Mouse (Mus musculus): ENCODE results near the gene Mrtfb. TPM values are rescaled to one million over a fixed set of nuclear protein-coding genes. Genes with fewer than 3 reads are reported as not detected.

The Mrtfb gene
- polyA plus RNA-seq, 2 experiments: 1.1 to 3.3 TPM

DNA sequence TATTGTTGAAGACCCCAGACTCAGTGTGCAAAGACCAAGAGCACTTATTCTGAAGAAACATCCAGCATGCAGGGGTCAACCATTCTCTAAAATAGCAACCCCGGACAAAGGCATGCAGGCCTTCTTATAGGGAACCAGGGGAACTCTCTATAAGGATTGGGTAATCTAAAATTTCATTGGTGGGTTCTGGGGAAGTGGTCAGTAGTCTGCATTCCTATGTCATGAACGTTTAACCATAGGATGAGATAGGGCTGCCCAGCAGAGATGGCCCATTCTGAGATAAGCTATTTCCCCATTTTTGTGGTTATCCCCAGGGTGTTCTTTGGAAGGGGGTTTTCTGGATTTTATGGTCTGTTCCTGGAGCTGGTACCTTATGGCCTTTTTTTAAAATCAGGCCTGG lies 163.5 kb downstream of the Mrtfb start:
- Histone ChIP-seq H3K27ac (no peak overlapping the region), H3K4me3 (ENCODE audit: insufficient read depth in 1 of 2, low read depth in 2 of 2, low read length in 2 of 2) (no peak overlapping the region), H3K4me2 (ENCODE audit: low read depth) (no peak overlapping the region), H3K4me1 (replicated peaks; ENCODE audit: control insufficient read depth in 2 of 2, insufficient read depth in 2 of 2, low read length in 1 of 2) (peaks cover 0 to 13% of the 10 kb centered on the region in 2 experiments; a peak in 1 of 4 replicates), H3K36me3 (replicated peaks; ENCODE audit: control insufficient read depth, insufficient read depth, low read depth) (no peaks in the 10 kb centered on the region), H3K9me3 (ENCODE audit: control insufficient read depth, low read length) (no peaks in the 10 kb centered on the region), H3K27me3 (ENCODE audit: control insufficient read depth, insufficient read depth, low read length) (no peaks in the 10 kb centered on the region), H3K9ac (replicated peaks) (no peak overlapping the region)
- WGBS (ENCODE audit: insufficient replicate concordance): 4% methylated on average over 2 of the region's 2 CpGs
- ATAC-seq (ENCODE audit: insufficient read depth) (no peak), DNase-seq (ENCODE audit: low read depth in 3 of 3, low spot score in 3 of 3) (no peak)
- TF ChIP-seq CTCF (IDR thresholded peaks at IDR 0.05; ENCODE audit: low read depth) (no peak), EP300 (IDR thresholded peaks at IDR 0.05; ENCODE audit: low read depth) (no peak)

DNA sequence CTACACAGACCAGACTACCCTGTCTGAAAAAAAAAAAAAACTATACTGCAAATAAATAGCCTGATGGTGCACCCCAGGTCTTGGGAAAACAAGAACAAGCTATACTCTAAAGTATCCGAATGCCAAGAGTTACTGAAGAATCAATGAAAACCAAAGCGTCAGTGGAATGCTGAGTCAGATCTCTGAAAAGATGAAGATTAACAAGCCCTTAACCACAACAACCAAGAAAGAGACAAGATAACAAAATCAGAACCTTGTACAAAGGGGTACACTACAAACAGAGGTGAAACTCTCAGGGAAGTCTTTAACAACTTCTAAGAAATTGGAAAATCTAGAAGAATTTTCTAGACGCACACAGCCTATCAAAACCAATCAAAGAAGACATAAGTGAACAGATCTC lies 166.2 kb downstream of the Mrtfb start:
- TF ChIP-seq EP300 (IDR thresholded peaks at IDR 0.05; ENCODE audit: low read depth) (no peak), CTCF (IDR thresholded peaks at IDR 0.05; ENCODE audit: low read depth) (no peak)
- H3K4me3 ChIP-seq (ENCODE audit: insufficient read depth in 1 of 2, low read depth in 2 of 2, low read length in 2 of 2): no peak overlapping the region
- H3K27ac ChIP-seq: no peak overlapping the region
- H3K36me3 ChIP-seq (replicated peaks; ENCODE audit: control insufficient read depth, insufficient read depth, low read depth): no peaks in the 10 kb centered on the region
- DNase-seq (ENCODE audit: low read depth in 3 of 3, low spot score in 3 of 3) (no peak), ATAC-seq (ENCODE audit: insufficient read depth) (no peak)
- no peak overlapping the region for H3K9ac ChIP-seq (replicated peaks)
- H3K4me1 ChIP-seq (replicated peaks; ENCODE audit: control insufficient read depth in 2 of 2, insufficient read depth in 2 of 2, low read length in 1 of 2): peaks cover 0 to 11% of the 10 kb centered on the region in 2 experiments; a peak in 1 of 4 replicates
- WGBS (ENCODE audit: insufficient replicate concordance): 33% methylated on average over 3 of the region's 3 CpGs
- H3K9me3 ChIP-seq (ENCODE audit: control insufficient read depth, low read length): no peaks in the 10 kb centered on the region
- H3K27me3 ChIP-seq (ENCODE audit: control insufficient read depth, insufficient read depth, low read length): no peaks in the 10 kb centered on the region
- H3K4me2 ChIP-seq (ENCODE audit: low read depth): no peak overlapping the region

- Histone ChIP-seq H3K9me3 (ENCODE audit: control insufficient read depth, low read length) (no peaks in the 10 kb centered on the region), H3K4me3 (ENCODE audit: insufficient read depth in 1 of 2, low read depth in 2 of 2, low read length in 2 of 2) (no peak overlapping the region), H3K36me3 (replicated peaks; ENCODE audit: control insufficient read depth, insufficient read depth, low read depth) (no peaks in the 10 kb centered on the region), H3K9ac (replicated peaks) (no peak overlapping the region), H3K27ac (no peak overlapping the region), H3K4me2 (ENCODE audit: low read depth) (no peak overlapping the region), H3K27me3 (ENCODE audit: control insufficient read depth, insufficient read depth, low read length) (no peaks in the 10 kb centered on the region), H3K4me1 (replicated peaks; ENCODE audit: control insufficient read depth in 2 of 2, insufficient read depth in 2 of 2, low read length in 1 of 2) (peaks cover 0 to 8% of the 10 kb centered on the region in 2 experiments; a peak in 1 of 4 replicates)
- ATAC-seq (ENCODE audit: insufficient read depth): no peak
- DNase-seq (ENCODE audit: low read depth in 3 of 3, low spot score in 3 of 3): no peak
- WGBS (ENCODE audit: insufficient replicate concordance): 23% methylated on average over 8 of the region's 8 CpGs
- TF ChIP-seq EP300 (IDR thresholded peaks at IDR 0.05; ENCODE audit: low read depth): no peak
- TF ChIP-seq CTCF (IDR thresholded peaks at IDR 0.05; ENCODE audit: low read depth): no peak
Observed at GRCm38 (mm10) chr16:13423587-13424355, 167.5 kb downstream of the Mrtfb start.

DNA sequence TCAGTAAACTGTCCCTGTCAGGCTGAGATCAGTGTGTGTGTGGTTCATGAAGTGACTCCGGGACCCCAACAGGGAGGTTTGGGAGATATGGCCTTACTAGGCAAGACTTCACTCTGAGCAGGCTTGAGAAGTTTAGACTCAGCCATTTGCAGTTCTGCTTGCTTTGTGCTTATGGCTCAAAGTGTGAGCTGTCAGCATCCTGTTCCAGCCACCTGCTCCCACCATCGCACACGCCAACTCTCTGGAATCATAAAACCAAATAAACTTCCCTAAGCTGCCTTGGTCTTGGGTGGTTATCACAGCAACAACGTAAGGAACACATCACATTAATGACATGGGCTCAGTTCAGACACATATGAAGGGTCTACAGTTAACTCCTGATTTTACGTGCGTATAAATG lies 169.5 kb downstream of the Mrtfb start:
- Histone ChIP-seq H3K27ac (no peak overlapping the region), H3K4me1 (replicated peaks; ENCODE audit: control insufficient read depth in 2 of 2, insufficient read depth in 2 of 2, low read length in 1 of 2) (peaks cover 9 to 18% of the 10 kb centered on the region in 2 experiments), H3K9me3 (ENCODE audit: control insufficient read depth, low read length) (no peaks in the 10 kb centered on the region), H3K9ac (replicated peaks) (no peak overlapping the region), H3K4me3 (ENCODE audit: insufficient read depth in 1 of 2, low read depth in 2 of 2, low read length in 2 of 2) (no peak overlapping the region), H3K36me3 (replicated peaks; ENCODE audit: control insufficient read depth, insufficient read depth, low read depth) (no peaks in the 10 kb centered on the region), H3K27me3 (ENCODE audit: control insufficient read depth, insufficient read depth, low read length) (no peaks in the 10 kb centered on the region), H3K4me2 (ENCODE audit: low read depth) (no peak overlapping the region)
- TF ChIP-seq CTCF (IDR thresholded peaks at IDR 0.05; ENCODE audit: low read depth): no peak
- TF ChIP-seq EP300 (IDR thresholded peaks at IDR 0.05; ENCODE audit: low read depth): no peak
- WGBS (ENCODE audit: insufficient replicate concordance): 79% methylated on average over 6 of the region's 6 CpGs
- DNase-seq (ENCODE audit: low read depth in 3 of 3, low spot score in 3 of 3) (no peak), ATAC-seq (ENCODE audit: insufficient read depth) (no peak)

- ATAC-seq (ENCODE audit: insufficient read depth): no peak
- no peak overlapping the region for H3K27ac ChIP-seq
- no peak overlapping the region for H3K9ac ChIP-seq (replicated peaks)
- no peak for DNase-seq (ENCODE audit: low read depth in 3 of 3, low spot score in 3 of 3)
- peaks cover 20 to 30% of the 10 kb centered on the region in 2 experiments for H3K4me1 ChIP-seq (replicated peaks; ENCODE audit: control insufficient read depth in 2 of 2, insufficient read depth in 2 of 2, low read length in 1 of 2)
- H3K36me3 ChIP-seq (replicated peaks; ENCODE audit: control insufficient read depth, insufficient read depth, low read depth): no peaks in the 10 kb centered on the region
- WGBS (ENCODE audit: insufficient replicate concordance): 73% methylated on average over 10 of the region's 10 CpGs
- no peak overlapping the region for H3K4me3 ChIP-seq (ENCODE audit: insufficient read depth in 1 of 2, low read depth in 2 of 2, low read length in 2 of 2)
- H3K4me2 ChIP-seq (ENCODE audit: low read depth): no peak overlapping the region
- H3K27me3 ChIP-seq (ENCODE audit: control insufficient read depth, insufficient read depth, low read length): no peaks in the 10 kb centered on the region
- TF ChIP-seq CTCF (IDR thresholded peaks at IDR 0.05; ENCODE audit: low read depth): no peak
- H3K9me3 ChIP-seq (ENCODE audit: control insufficient read depth, low read length): no peaks in the 10 kb centered on the region
Observed at GRCm38 (mm10) chr16:13426831-13427589, 170.7 kb downstream of the Mrtfb start.
